Mouse (Mus musculus) natural killer cell, adult 2 months (primary cell): ENCODE data around the gene Ppp1r13l.

Experiments
- DNase-seq, 2 experiments: peaks; one replicate each; pipeline ENCODE4 v3.0.0; 2022; ENCODE audit warnings: low spot score in 2 of 2

Ppp1r13l gene

DNA sequence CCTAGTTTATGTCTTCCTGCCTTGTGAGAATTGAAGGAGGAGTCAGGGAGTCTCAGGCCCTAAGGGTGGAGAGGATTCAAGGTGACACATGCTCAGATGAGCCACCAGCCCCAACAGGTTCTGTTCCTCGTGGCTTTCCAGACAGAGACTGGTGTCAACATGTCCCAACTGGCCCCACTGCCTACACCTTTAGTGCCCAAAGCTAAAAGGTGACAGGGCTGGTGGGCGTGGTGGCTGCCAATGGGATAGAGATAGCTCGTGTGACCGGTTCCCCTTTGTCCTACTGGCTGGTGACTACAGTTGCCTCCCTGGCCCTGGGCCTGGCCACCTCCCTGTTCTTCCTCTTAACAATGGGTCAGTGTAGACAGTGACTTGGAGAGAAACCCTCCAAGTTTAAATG lies 5.8 kb downstream of the Ppp1r13l start:
- no peak for DNase-seq

DNA sequence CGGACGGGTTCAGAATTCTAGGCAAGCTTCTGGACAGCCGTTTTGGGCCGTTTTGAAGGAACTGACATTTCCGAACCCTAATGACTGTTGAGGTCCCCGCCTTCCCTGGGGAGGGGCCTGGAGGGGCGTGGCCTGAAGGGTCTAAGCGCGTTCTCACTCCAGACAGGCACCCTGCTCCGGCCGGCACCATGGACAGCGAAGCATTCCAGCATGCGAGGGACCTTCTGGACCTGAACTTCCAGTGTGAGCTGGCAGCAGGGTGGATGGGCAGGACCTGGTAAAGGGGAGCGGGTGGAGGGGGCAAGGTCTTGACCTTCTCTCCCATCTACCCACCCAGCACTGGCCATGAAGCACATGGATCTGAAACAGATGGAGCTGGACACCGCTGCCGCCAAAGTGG lies 8.8 kb downstream of the Ppp1r13l start:
- DNase-seq: no peak

DNA sequence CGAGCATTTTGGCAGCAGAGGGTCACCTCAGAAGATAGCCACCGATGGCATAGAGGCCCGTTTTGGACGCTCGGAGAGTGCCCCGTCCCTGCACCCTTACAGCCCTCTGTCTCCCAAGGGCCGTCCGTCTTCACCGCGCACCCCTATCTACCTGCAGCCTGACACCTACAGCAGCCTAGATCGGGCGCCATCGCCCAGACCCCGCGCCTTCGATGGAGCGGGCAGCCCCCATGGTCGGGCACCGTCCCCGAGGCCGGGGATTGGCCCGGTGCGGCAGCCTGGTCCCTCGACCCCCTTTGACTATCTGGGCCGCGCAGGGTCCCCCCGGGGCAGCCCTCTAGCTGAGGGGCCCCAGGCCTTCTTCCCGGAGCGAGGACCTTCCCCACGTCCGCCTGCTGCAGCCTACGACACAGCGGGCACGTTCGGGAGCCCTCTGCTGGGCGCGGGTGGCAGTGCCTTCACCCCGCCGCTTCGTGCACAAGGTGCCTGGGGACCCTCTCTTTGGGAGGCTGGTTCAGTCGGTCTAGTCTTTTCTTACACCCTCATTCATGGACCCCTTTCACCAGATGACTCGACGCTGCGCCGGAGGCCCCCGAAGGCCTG lies 10.4 kb downstream of the Ppp1r13l start:
- DNase-seq: peak; percentile 39 to 67

DNA sequence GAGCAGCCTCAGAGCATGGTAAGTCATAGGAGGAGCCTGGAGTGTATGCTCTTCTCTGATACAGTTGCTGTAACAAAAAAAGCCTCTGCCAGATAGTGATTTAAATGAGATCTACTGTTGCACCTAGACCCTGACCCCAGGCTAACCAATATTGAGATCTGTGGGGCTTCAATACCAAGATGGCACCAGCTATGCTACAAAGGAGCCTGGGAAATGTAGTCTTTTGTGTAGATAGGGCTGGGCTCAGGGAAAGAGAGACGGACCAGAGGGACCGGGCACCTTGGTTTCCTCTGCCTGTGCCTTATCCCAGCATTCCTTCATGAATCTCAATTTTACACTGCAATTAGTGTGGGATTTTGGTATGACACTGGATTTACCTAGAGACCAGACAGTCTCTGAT lies 13.8 kb downstream of the Ppp1r13l start:
- no peak for DNase-seq

DNA sequence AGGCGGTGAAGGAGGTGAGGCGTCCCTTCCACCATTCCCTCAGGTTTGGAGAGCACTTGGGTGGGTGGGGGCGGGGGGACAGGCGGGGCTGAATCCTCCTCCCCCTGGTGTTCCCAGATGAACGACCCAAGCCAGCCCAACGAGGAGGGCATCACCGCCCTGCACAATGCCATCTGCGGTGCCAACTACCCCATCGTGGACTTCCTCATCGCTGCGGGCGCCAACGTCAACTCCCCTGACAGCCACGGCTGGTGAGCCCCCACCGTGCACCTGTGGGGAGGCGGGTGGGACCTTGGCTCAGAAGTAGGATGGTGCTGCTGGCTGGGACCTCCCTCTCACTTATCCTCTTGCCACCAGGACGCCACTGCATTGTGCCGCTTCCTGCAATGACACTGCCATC lies 15.8 kb downstream of the Ppp1r13l start:
- no peak for DNase-seq

DNA sequence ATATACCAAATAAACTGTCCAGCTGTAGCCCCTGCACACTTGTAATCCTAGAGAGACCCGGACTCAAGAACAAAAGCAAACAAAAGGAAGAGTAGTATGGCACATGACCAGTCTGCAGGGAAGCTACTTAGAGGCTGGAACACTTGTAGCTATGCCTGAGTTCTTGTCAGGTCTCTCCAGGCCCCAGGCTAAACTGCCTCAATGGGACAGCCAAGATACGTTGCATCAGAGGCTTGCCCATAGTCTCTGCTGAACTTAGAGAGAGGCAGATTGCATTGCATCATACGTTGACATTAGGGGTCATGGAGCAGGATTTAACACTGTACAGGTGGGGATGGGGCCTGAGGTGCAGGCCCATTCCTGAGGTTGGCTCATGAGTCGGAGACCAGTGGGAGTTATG lies 16.5 kb downstream of the Ppp1r13l start:
- DNase-seq: no peak

DNA sequence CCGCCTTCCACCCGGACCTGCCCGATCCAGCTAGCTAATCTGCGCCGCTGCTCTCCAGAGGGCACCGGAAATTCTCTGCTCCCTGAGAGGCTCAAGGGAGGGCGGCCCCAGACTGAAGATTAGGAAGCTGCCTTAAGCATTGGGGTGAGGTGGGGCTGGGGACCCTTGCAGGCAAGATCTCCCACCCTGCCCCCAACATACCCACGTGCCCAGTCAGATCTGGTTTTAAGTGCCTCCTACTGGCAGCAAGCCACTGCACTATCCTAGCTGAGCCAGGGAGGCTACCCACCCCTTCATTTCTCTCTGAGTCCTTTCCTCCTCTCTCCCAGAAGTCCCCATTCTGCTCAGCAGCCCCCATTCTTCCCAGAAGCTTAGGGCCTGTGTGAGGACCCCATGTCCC lies 18.5 kb downstream of the Ppp1r13l start:
- no peak for DNase-seq

DNA sequence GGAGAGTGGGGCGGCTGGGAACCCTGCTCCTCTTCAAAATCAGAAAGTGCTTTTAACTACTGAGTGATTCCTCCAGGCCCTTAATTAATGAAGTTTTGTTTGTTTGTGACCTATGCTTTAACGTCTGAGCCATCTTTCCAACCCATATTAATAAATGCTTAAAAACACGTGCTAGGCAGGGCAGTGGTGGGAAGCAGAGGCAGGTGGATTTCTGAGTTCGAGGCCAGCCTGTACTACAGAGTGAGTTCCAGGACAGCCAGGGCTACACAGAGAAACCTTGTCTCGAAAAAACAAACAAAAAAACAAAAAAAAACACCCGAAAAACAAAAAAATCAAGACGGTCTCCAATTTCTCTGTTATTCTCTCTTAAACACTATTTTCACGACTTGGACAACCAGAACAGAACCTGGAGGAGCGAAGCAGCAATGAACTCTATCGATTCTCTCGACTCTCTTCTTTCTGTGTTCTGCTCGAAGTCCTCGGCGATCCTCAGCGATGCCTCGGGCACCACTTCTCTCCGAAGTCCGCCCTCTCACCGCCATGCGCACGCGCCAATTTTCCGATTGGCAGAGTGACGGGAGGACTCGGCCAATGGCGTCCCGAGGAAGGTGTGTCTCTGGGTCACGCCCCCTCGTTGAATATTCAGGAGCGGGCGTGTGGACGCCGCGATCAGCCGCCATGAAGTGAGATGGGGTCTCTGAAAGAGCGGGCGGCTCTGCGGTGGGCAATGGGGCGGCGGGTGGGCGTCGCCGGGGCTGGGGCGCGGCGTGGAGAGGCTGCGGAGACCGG lies 22.0 kb downstream of the Ppp1r13l start, which contains the start of gene Ercc2:
TSS of gene Ercc2 (plus strand) at position 634 of the 789 bp plus-strand sequence.
- peak; percentile 97 to 98 for DNase-seq

DNA sequence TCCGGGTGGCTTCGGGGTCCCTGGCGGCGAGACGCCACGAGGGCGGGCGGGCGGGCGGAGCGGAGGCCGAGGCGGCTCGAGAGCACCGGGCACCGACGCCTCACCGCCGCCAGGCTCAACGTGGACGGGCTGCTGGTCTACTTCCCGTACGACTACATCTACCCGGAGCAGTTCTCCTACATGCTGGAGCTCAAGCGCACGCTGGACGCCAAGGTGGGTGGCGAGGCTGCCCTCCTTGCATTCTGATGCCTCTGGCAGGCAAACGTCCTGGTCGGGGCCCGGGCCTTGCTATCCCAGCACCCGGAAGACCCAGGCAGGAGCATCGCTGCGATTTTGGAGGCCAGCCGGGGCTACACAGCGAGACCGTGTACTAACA lies 22.6 kb downstream of the Ppp1r13l start:
- DNase-seq: no peak

DNA sequence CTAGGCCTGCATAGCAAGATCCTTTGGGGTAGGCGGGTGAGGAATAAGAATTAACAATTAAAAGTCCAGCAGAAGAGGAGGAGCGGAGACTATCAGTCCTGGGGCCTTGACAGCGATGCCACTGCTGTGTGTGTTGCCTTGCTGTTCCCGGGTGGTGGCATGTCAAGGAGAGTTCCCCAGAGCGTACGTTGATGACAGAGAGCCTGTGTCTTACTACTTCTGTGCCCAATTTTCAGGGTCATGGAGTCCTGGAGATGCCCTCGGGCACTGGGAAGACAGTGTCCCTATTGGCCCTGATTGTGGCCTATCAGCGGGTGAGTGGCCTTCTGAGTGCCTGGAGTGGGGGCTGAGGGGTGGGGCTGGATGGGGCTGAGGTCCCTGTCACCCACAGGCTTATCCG lies 24.2 kb downstream of the Ppp1r13l start:
- no peak for DNase-seq

DNA sequence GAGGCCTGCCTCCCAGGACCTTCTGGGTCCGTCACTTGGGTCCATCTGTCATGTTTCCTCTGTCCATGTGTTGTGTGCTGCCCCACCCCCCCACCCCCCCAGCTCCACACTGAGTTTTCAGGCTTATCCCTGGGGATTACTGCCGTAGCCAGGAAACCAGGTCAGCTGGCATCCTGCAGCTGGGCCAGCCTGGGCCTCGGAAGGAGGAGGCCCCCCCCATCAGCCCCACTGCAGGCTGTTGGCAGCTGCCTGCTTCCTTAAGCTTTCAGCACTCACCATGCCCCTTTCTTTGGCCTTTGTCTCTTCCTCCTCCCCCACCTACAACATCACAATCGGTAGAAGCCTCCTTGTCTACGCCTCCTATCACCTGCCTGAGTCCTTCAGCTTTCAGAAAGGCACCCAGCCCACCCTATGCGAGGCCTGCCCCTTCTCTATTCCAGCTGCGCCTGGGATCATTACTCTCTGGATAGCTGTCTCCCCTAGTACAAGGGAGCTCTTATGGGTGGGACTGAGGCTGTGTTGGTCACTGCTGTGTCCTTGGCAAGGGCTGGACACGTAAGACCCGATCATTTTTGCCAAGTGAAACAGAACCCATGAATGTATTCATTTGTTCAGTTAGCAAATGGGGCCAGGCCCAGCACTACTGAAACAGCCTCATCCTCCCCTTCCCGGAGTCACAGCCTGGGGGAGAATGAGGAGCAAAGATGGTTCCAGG lies 29.3 kb downstream of the Ppp1r13l start:
- no peak for DNase-seq

DNA sequence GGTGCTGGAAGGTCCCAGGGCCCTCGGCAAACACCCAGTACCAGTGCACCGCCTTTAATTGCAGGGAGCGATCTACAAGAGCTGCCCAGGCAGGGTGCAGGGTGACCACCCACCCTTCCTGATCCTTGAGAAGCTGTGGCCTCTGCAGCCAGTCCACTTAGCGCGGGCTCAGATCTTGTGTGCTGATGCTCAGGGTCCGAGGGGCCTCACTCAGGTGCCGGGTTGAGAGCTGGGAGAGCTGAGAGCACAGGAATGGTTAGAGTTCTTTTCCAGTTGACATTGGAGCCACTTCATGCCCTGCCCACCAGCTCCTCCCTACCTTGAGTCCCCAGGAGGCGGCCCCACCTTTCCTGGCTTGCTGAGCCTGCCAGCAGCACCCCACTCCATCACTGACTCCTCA lies 34.9 kb downstream of the Ppp1r13l start:
- no peak for DNase-seq

DNA sequence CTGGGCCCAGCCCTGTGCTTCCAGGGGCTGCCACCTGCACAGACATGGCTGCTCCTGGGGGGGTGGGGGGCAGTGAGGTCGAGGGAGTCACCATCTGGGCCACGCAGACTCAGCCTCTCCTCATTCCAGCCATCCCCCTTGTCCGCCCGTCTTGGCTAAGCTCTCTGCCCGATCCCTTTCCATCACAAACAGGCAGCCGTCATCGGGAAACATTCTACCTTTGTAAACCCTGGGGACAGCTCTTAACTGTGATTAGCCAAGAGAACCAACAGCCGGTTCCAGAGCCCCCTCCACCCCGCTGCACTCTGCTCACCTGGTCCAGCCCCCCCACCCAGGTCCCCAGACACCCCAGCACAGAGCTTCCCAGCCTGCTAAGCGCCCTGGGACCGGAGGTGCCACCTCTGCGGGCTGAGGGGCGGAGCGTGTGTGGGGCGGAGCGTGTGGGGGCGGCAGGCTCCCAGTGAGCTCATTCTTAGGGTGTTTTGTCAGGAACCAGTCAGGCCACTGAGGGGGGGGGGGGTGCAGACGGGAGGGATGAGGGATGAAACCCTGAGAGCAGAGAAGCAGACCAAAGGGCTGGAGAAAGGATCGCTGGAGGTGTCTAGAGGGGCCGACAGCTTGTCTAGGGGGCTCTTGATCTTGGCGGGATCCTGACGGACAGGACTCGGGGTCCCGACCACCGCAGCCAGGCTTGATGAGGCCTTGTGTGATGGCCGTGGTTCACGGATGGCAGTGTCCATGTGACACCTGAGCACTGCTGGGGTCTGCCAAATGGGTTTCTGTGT lies 40.1 kb downstream of the Ppp1r13l start:
- peak; percentile 38 to 45 for DNase-seq

DNA sequence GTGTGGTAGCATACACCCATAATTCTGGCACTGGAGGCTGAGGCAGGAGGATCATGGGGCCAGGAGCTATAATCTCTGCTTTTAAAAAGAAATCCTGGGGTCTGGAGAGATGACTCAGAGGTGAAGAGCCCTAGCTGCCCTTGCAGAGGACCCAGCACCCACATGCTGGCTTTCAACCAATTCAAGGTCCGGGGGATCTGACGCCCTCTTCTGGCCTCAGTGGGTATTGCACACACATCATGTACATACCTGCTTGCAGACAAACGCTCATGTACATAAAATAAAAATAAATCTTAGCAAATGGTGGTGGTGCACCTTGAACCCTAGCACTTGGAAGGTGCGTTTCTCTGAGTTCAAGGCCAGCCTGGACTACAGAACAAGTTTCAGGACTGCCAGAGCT lies 41.4 kb downstream of the Ppp1r13l start:
- no peak for DNase-seq

DNA sequence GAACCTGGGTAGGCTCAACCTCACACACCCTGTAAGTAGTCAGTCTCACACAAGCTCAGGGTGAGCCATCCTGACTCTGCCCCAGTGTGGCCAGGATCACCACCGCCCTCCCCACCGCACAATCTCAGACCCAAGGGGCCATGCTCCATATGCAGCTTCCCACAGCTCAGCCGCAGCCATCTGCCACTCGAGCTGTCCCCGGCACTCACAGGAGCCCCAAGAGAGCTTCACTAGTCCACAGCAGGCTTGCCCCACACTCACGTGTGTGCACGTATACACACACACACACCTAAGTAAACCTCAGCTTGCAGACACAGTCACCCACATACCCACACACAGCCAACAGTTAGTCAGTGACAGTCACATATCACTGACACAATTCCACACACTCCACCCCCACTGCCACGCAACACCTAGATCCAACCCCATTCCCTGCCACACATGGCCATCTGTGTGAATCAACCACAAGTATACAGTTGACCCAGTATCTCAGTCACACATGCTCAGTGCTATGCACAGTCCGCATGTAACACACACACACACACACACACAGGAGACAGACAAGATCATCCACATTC lies 43.1 kb downstream of the Ppp1r13l start:
- no peak for DNase-seq

DNA sequence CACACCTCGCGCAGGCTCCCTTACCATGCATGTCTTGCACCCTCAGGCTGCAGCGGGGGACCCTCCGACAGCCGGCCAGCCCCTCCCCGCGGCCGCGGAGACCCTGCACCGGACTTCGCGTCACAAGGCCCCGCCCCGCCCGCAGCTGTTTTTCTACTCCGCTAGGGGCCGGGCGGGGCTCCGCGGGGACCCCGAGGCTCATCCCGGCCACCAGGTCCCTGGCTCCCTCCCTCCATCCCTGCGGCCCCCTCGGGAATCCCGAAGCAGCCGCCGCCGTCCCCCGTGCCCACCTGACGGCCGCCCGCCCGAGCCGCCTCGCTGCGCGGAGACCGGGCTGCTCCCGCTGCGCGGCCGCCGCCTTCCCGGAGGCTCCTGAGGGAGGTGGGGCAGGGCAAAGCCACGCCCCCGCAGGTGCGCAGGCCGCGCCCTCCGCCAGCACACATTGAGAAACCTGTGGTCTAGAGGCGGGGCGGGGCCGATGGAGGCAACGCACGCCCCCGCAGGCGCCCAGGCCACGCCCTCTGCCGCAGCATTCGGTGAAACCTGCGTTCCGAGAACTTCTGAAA lies 44.3 kb downstream of the Ppp1r13l start, which contains the start of gene Klc3:
TSS of gene Klc3 (minus strand) at position 374 of the 566 bp plus-strand sequence.
- DNase-seq: peak; percentile 28 to 73

DNA sequence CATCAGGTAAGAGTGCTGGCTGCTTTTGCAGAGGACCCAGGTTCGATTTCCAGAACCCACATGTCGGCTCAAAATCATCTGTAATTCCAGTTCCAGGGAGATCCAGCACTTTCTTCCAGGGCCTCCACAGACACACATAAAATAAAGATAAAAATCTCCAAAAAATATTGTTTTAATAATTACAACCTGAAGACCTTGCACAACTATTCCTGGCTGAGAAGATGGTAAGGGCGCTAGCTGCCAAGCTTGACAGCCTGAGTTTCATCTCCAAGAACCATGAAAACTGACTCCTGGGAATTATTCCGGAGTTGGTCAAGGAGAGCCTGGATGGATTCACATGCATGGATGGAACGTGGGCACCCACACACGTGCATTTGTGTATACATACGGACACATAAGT lies 44.9 kb downstream of the Ppp1r13l start, which contains the start of gene Ckm:
TSS of gene Ckm (plus strand) at position 301 of the 400 bp plus-strand sequence.
- DNase-seq: no peak

DNA sequence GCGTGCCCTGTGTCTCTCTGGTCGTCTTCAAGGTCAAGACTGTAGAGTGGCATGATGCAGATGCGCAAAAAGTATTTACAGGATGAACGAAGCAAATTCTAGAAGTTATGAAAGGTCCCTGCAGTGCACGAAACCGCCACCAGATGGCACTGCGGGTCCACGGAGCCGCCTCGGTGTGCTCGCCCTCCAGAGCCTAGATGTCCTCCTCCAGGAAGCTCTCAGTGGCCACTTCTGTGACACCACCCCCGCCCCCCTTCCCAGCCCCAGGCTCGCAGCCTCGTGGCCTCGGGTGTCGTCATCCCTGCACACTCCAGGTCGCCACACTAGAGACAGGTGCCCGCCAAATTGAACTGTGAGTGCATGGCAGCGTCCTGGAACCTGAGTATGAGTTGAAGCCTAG lies 45.9 kb downstream of the Ppp1r13l start:
- DNase-seq: peak; percentile 83 to 87

DNA sequence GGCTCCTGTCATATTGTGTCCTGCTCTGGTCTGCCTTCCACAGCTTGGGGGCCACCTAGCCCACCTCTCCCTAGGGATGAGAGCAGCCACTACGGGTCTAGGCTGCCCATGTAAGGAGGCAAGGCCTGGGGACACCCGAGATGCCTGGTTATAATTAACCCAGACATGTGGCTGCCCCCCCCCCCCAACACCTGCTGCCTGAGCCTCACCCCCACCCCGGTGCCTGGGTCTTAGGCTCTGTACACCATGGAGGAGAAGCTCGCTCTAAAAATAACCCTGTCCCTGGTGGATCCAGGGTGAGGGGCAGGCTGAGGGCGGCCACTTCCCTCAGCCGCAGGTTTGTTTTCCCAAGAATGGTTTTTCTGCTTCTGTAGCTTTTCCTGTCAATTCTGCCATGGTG lies 50.2 kb downstream of the Ppp1r13l start:
- no peak for DNase-seq

DNA sequence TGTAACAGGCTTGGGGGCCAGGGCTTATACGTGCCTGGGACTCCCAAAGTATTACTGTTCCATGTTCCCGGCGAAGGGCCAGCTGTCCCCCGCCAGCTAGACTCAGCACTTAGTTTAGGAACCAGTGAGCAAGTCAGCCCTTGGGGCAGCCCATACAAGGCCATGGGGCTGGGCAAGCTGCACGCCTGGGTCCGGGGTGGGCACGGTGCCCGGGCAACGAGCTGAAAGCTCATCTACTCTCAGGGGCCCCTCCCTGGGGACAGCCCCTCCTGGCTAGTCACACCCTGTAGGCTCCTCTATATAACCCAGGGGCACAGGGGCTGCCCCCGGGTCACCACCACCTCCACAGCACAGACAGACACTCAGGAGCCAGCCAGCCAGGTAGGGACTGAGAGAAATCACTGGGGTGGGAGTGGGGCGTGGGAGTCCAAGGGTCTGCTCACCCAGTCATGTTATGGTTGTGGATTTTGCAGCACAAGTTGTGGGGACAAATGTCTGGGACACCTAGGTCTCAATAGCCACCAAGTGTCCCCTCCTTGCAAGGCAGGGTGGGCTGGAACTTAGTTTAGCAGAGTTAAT lies 51.3 kb downstream of the Ppp1r13l start:
- DNase-seq: no peak

DNA sequence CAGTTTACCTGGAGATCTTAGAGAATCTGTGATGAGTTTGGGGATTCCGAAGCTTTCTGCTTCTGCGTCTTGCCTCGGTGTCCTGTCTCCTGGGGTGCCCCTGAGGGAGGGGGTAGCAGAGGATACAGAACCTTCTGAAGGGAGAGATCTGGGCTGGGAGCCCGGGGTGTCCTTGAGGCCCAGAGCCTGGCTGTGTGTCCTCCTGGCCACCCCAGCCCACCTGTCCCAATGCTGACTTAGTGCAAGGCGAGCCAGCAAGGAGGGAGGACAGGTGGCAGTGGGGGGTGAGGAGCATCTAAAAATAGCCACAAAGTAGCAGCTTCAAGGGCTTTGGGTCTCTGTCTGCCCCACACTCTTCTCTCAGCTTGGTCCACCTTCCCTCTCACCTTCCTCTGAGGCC lies 52.2 kb downstream of the Ppp1r13l start:
- DNase-seq: no peak
